9 mouse cellular contexts compared by ENCODE assay signal in genomic region chr7:30440697-30441096, GRCm38 (mm10). TPM values are rescaled to one million over a fixed set of nuclear protein-coding genes. Genes with fewer than 3 reads are reported as not detected.
DNase-seq lines count a peak whose midpoint lies in the region; ATAC-seq and TF ChIP-seq lines count a peak whose summit lies in the region.
"Had no signal": no experiment of that assay in that cellular context is flagged by ENCODE, and none has a peak within 500 bp of the region (broad histone marks: within the 10 kb centered on the region; RNA-seq: fewer than 3 reads in every experiment).

No protein-coding gene starts in this region.

- 23% methylated on average over 5 of the region's 5 CpGs for WGBS in neural tube, embryonic 11.5 days

- DNase-seq in heart, postnatal 14 days = peak; percentile 51 to 64
- DNase-seq in heart, adult 11 months = no peak
- DNase-seq in 3T3-L1 (ENCODE audit: low read depth, low spot score) = peak; percentile 37
- peak; percentile 35 for DNase-seq in G1E (ENCODE audit: low spot score)
- peak; percentile 85 to 89 for DNase-seq in cerebellum, postnatal 10 days
- DNase-seq in layer of hippocampus, postnatal 14 days (ENCODE audit: low spot score in 2 of 2) = peak; percentile 63 to 64
- DNase-seq in neural tube, embryonic 11.5 days (ENCODE audit: low spot score) = peak; percentile 64
- DNase-seq in gastrocnemius, postnatal 36 days = no peak

- no peaks in the 10 kb centered on the region; the same call in 1 of the 2 replicates for H3K27me3 ChIP-seq in G1E (ENCODE audit: insufficient read depth, low read length)
- peaks cover 13% of the 10 kb centered on the region for H3K27me3 ChIP-seq in neural tube, embryonic 11.5 days (ENCODE audit: control insufficient read depth, insufficient read depth, low read length)

- peaks cover 16% of the 10 kb centered on the region for H3K9me3 ChIP-seq in G1E (replicated peaks)
- H3K9me3 ChIP-seq in neural tube, embryonic 11.5 days (ENCODE audit: control insufficient read depth, low read length) = no peaks in the 10 kb centered on the region

- no peak for ATAC-seq in G1E (ENCODE audit: extremely low read depth, insufficient number of reproducible peaks, low FRiP score, poor library complexity, severe bottlenecking)
- no peak for ATAC-seq in neural tube, embryonic 11.5 days (ENCODE audit: insufficient read depth, low FRiP score, low TSS enrichment)

- intact Hi-C loops in heart, postnatal 14 days (cut with DNase I) = loop anchor here (5.0 kb wide), 1 partner anchor 52 kb away; the partner anchor contains the start of gene Prodh2
- intact Hi-C loops in gastrocnemius, postnatal 36 days (cut with DNase I) = loop anchor here (5.0 kb wide), 1 partner anchor 52 kb away; the partner anchor contains the start of gene Prodh2

- no peaks in the 10 kb centered on the region; the same call in 1 of the 2 replicates for H3K4me1 ChIP-seq in G1E (ENCODE audit: insufficient read depth, low read depth, low read length)
- peaks cover 15% of the 10 kb centered on the region; the same call in 1 of the 2 replicates for H3K4me1 ChIP-seq in neural tube, embryonic 11.5 days (ENCODE audit: control insufficient read depth, insufficient read depth, low read length)

- TF ChIP-seq CTCF in G1E (IDR thresholded peaks at IDR 0.05; ENCODE audit: low read depth, low read length) = peak; percentile 51; the same call in 1 of the 2 replicates

- H3K4me3 ChIP-seq in G1E (ENCODE audit: low read depth, low read length) = no peak overlapping the region
- H3K4me3 ChIP-seq in neural tube, embryonic 11.5 days (ENCODE audit: low read depth, low read length) = no peak overlapping the region

- H3K9ac ChIP-seq in neural tube, embryonic 11.5 days (ENCODE audit: low read length) = no peak overlapping the region

- H3K36me3 ChIP-seq in G1E (replicated peaks) = no peaks in the 10 kb centered on the region
- peaks cover 2% of the 10 kb centered on the region; the same call in 1 of the 2 replicates for H3K36me3 ChIP-seq in neural tube, embryonic 11.5 days (ENCODE audit: control insufficient read depth, insufficient read depth, low read length)

- H3K27ac ChIP-seq in neural tube, embryonic 11.5 days (ENCODE audit: low read depth, low read length) = no peak overlapping the region

- H3K4me2 ChIP-seq in neural tube, embryonic 11.5 days (ENCODE audit: low read depth) = no peak overlapping the region

RNA-seq across cellular contexts. Expression of gene Aplp1, which starts 4.6 kb away (rescaled TPM):
- total RNA-seq in heart, postnatal 14 days (2021) = 1 to 10 TPM; 4.0 to 4.4 TPM
- not detected in 2 replicates for total RNA-seq in G1E (2014; fragmentation: Nextera tagmentation)
- 0.49 TPM in 1 of 2 replicates, not detected in the other for total RNA-seq in G1E (2017)
- not detected in 2 replicates for polyA plus RNA-seq in G1E (2012)
- total RNA-seq in layer of hippocampus, postnatal 14 days (2021) = 100 to 1,000 TPM; 981 to 987 TPM
- polyA plus RNA-seq in neural tube, embryonic 11.5 days (2014; fragmentation: Nextera tagmentation; extraction: Ambion mirVana) = 150 and 165 TPM in 2 replicates
- 1 to 10 TPM in 1 of 2 experiments, under 1 TPM in 1; 0.62 to 1.0 TPM for total RNA-seq in gastrocnemius, postnatal 36 days (2021)

RNA-seq across cellular contexts. Expression of gene Kirrel2, which starts 16.8 kb away (rescaled TPM):
- not detected for total RNA-seq in heart, postnatal 14 days (2021)
- total RNA-seq in G1E (2014; fragmentation: Nextera tagmentation) (not detected in 2 replicates), G1E (2017) (0.35 TPM in 1 of 2 replicates, not detected in the other)
- polyA plus RNA-seq in G1E (2012) = not detected in 2 replicates
- 10 to 100 TPM in 1 of 2 experiments, 1 to 10 TPM in 1; 8.5 to 15.5 TPM for total RNA-seq in layer of hippocampus, postnatal 14 days (2021)
- 19.0 and 19.6 TPM in 2 replicates for polyA plus RNA-seq in neural tube, embryonic 11.5 days (2014; fragmentation: Nextera tagmentation; extraction: Ambion mirVana)
- total RNA-seq in gastrocnemius, postnatal 36 days (2021) = not detected

RNA-seq across cellular contexts. Expression of gene Nphs1, which starts 17.4 kb away (rescaled TPM):
- not detected for total RNA-seq in heart, postnatal 14 days (2021)
- total RNA-seq in G1E (2014; fragmentation: Nextera tagmentation) = not detected in 2 replicates
- 0.11 TPM in 1 of 2 replicates, not detected in the other for total RNA-seq in G1E (2017)
- polyA plus RNA-seq in G1E (2012) = not detected in 2 replicates
- 1 to 10 TPM; 1.2 to 1.3 TPM for total RNA-seq in layer of hippocampus, postnatal 14 days (2021)
- polyA plus RNA-seq in neural tube, embryonic 11.5 days (2014; fragmentation: Nextera tagmentation; extraction: Ambion mirVana) = 1.8 and 3.4 TPM in 2 replicates
- not detected for total RNA-seq in gastrocnemius, postnatal 36 days (2021)
- polyA plus RNA-seq: neural tube, embryonic 14.5 days had no signal

RNA-seq across cellular contexts. Expression of gene Nfkbid, which starts 19.2 kb away (rescaled TPM):
- total RNA-seq in heart, postnatal 14 days (2021) = under 1 TPM; 0.67 to 0.71 TPM
- 3.0 and 4.5 TPM in 2 replicates for total RNA-seq in G1E (2014; fragmentation: Nextera tagmentation)
- total RNA-seq in G1E (2017) = 0.98 and 2.1 TPM in 2 replicates
- 4.8 TPM in 2 replicates for polyA plus RNA-seq in G1E (2012)
- total RNA-seq in layer of hippocampus, postnatal 14 days (2021) = 1 to 10 TPM; 3.7 to 3.8 TPM
- polyA plus RNA-seq in neural tube, embryonic 11.5 days (2014; fragmentation: Nextera tagmentation; extraction: Ambion mirVana) = 0.84 and 0.99 TPM in 2 replicates
- under 1 TPM; 0.12 to 0.20 TPM for total RNA-seq in gastrocnemius, postnatal 36 days (2021)

RNA-seq across cellular contexts. Expression of gene Hcst, which starts 21.0 kb away (rescaled TPM):
- 1 to 10 TPM; 1.2 to 1.3 TPM for total RNA-seq in heart, postnatal 14 days (2021)
- not detected in 2 replicates for total RNA-seq in G1E (2014; fragmentation: Nextera tagmentation)
- total RNA-seq in G1E (2017) = 2.6 and 3.1 TPM in 2 replicates
- 0.25 and 0.55 TPM in 2 replicates for polyA plus RNA-seq in G1E (2012)
- total RNA-seq in layer of hippocampus, postnatal 14 days (2021) = not detected
- not detected in 2 replicates for polyA plus RNA-seq in neural tube, embryonic 11.5 days (2014; fragmentation: Nextera tagmentation; extraction: Ambion mirVana)
- total RNA-seq in gastrocnemius, postnatal 36 days (2021) = under 1 TPM in 1 of 2 experiments, not detected in 1; 0.86 TPM
- polyA plus RNA-seq: neural tube, embryonic 14.5 days had no signal

Comparison
In these comparisons a context has a peak if more than half of its experiments do, and no peak if none do; other contexts are left out.
1. DNase-seq: peak in heart, postnatal 14 days (2 of 2), 3T3-L1 (single experiment), G1E (single experiment), cerebellum, postnatal 10 days (2 of 2), layer of hippocampus, postnatal 14 days (2 of 2) and neural tube, embryonic 11.5 days (single experiment); none in heart, adult 11 months (single experiment) and gastrocnemius, postnatal 36 days (0 of 2).
2. RNA of gene Aplp1, which starts 4.6 kb away (total RNA-seq): 981 to 987 TPM in layer of hippocampus, postnatal 14 days; 4.0 to 4.4 TPM in heart, postnatal 14 days, 0.62 to 1.0 TPM in gastrocnemius, postnatal 36 days and 0.49 TPM in G1E; every median in the first group is over 100 times any median in the second.
3. RNA of gene Kirrel2, which starts 16.8 kb away (total RNA-seq): 8.5 to 15.5 TPM in layer of hippocampus, postnatal 14 days; not detected in gastrocnemius, postnatal 36 days, not detected in heart, postnatal 14 days and 0.35 TPM in G1E; every median in the first group is over 4 times any median in the second.